Mouse (Mus musculus): ENCODE measurements around the gene Pfkm.

GRCm38 (mm10) chr15:98154631-98155030, 62.2 kb downstream of the Pfkm start:
- TF ChIP-seq USF1 (IDR thresholded peaks at IDR 0.05; ENCODE audit: low read depth) (no peak), CTCF (IDR thresholded peaks at IDR 0.05; ENCODE audit: control insufficient read depth, insufficient read depth, insufficient read length) (no peak), MYOG (IDR thresholded peaks at IDR 0.05; ENCODE audit: control insufficient read depth, extremely low read depth, insufficient read length) (no peak), CEBPB (IDR thresholded peaks at IDR 0.05; ENCODE audit: low read depth) (no peak), MAX (IDR thresholded peaks at IDR 0.05) (no peak), FOSL1 (IDR thresholded peaks at IDR 0.05; ENCODE audit: insufficient read depth, low read length, poor library complexity, severe bottlenecking) (no peak)
